Mouse (Mus musculus) CH12.LX (cell line): Measurements from ENCODE around the gene Ntrk3. TPM values are rescaled to one million over a fixed set of nuclear protein-coding genes. Genes with fewer than 3 reads are reported as not detected.

ENCODE experiments used
- DNase-seq: peaks from one replicate; pipeline ENCODE4 v3.0.0-alpha.2; 2013; ENCODE audit errors: extremely low read depth
- H3K27ac ChIP-seq: 2 replicates; pipeline ENCODE4 v1.5.1; 2012; ENCODE audit warnings: low read depth, mild to moderate bottlenecking, control low read depth, moderate library complexity; ENCODE audit not compliant: insufficient read depth
- H3K27me3 ChIP-seq: replicated peaks from 2 replicates; pipeline ENCODE3; 2012; ENCODE audit warnings: inconsistent platforms
- H3K36me3 ChIP-seq, 2 experiments: replicated peaks in 1 of 2; 2 replicates each; pipeline versions ENCODE3 to v1.6.1; 2012; ENCODE audit warnings: inconsistent platforms in 1 of 2, low read length in 1 of 2, mild to moderate bottlenecking in 1 of 2, mixed read lengths in 1 of 2, moderate library complexity in 1 of 2; ENCODE audit not compliant: control insufficient read depth in 1 of 2, insufficient read depth in 1 of 2
- H3K4me1 ChIP-seq, 2 experiments: 2 replicates each; pipeline ENCODE4 v1.6.1; 2012; ENCODE audit warnings: inconsistent platforms in 1 of 2, moderate library complexity in 1 of 2; ENCODE audit not compliant: insufficient read depth in 2 of 2, control insufficient read depth in 1 of 2
- H3K4me2 ChIP-seq: 2 replicates; pipeline ENCODE4 v1.6.1; 2012; ENCODE audit warnings: low read depth, mild to moderate bottlenecking, control low read depth; ENCODE audit not compliant: poor library complexity, insufficient read depth, severe bottlenecking
- H3K4me3 ChIP-seq, 3 experiments: fragments of 150-350 bp in 1 of 3; sonication (generic) in 1 of 3; replicated peaks in 1 of 3; 2 replicates each; pipeline versions ENCODE3 to v1.5.1; 2011 to 2012; ENCODE audit warnings: low read depth in 2 of 3, low read length in 2 of 3, mild to moderate bottlenecking in 2 of 3, moderate library complexity in 2 of 3, control low read depth in 1 of 3, improper control_type of control experiment in 1 of 3, inconsistent platforms in 1 of 3, mixed read lengths in 1 of 3; ENCODE audit not compliant: poor library complexity in 1 of 3
- H3K79me2 ChIP-seq: replicated peaks from 2 replicates; pipeline ENCODE4 v1.6.1; 2012; ENCODE audit warnings: mild to moderate bottlenecking, moderate library complexity; ENCODE audit not compliant: control insufficient read depth, poor library complexity, insufficient read depth, severe bottlenecking; ENCODE audit errors: extremely low read depth
- H3K9ac ChIP-seq: 2 replicates; pipeline ENCODE4 v1.6.1; 2012; ENCODE audit warnings: low read depth, mild to moderate bottlenecking, control low read depth, moderate library complexity; ENCODE audit not compliant: insufficient read depth
- H3K9me3 ChIP-seq: replicated peaks from 2 replicates; pipeline ENCODE3; 2012; ENCODE audit warnings: low read length, inconsistent platforms, mixed read lengths
- CTCF ChIP-seq, 2 experiments: IDR thresholded peaks in 1 of 2; conservative IDR thresholded peaks in 1 of 2; 2 replicates each; pipeline ENCODE4 v1.5.1; 2011 to 2012; ENCODE audit warnings: low read depth in 2 of 2, low read length in 2 of 2, improper control_type of control experiment in 1 of 2, inconsistent platforms in 1 of 2, mild to moderate bottlenecking in 1 of 2, moderate library complexity in 1 of 2
- ELF1 ChIP-seq: IDR thresholded peaks from 2 replicates; pipeline ENCODE4 v1.6.1; 2014; ENCODE audit warnings: low read depth, mild to moderate bottlenecking, inconsistent platforms, low read length, improper control_type of control experiment
- EP300 ChIP-seq: IDR thresholded peaks from 2 replicates; pipeline ENCODE4 v1.6.1; 2011; ENCODE audit warnings: low read length, improper control_type of control experiment
- ETS1 ChIP-seq: conservative IDR thresholded peaks from 2 replicates; pipeline ENCODE4 v1.6.1; 2012; ENCODE audit warnings: low read depth, mild to moderate bottlenecking, inconsistent platforms, low read length, improper control_type of control experiment, moderate library complexity
- GABPA ChIP-seq: IDR thresholded peaks from 2 replicates; pipeline ENCODE4 v1.6.1; 2012; ENCODE audit warnings: low read depth, low read length, improper control_type of control experiment, inconsistent platforms; ENCODE audit not compliant: insufficient replicate concordance
- IRF4 ChIP-seq: IDR thresholded peaks from 2 replicates; pipeline ENCODE4 v1.6.1; 2014; ENCODE audit warnings: low read depth, mild to moderate bottlenecking, inconsistent platforms, low read length, improper control_type of control experiment
- MAFK ChIP-seq: IDR thresholded peaks from 2 replicates; pipeline ENCODE4 v1.6.1; 2011; ENCODE audit warnings: low read length, improper control_type of control experiment; ENCODE audit not compliant: insufficient replicate concordance
- MAZ ChIP-seq: IDR thresholded peaks from 2 replicates; pipeline ENCODE4 v1.6.1; 2012; ENCODE audit warnings: low read depth, mild to moderate bottlenecking, inconsistent platforms, low read length, improper control_type of control experiment, moderate library complexity
- MEF2A ChIP-seq: IDR thresholded peaks from 2 replicates; pipeline ENCODE4 v1.6.1; 2014; ENCODE audit warnings: low read depth, mild to moderate bottlenecking, inconsistent platforms, low read length, improper control_type of control experiment, borderline replicate concordance
- MXI1 ChIP-seq: IDR thresholded peaks from 2 replicates; pipeline ENCODE4 v1.6.1; 2011; ENCODE audit warnings: mild to moderate bottlenecking, low read depth, low read length, improper control_type of control experiment
- MYC ChIP-seq: IDR thresholded peaks from 2 replicates; pipeline ENCODE4 v1.6.1; 2011; ENCODE audit warnings: low read depth, mild to moderate bottlenecking, improper control_type of control experiment, low read length
- NELFE ChIP-seq: IDR thresholded peaks from 2 replicates; pipeline ENCODE4 v1.6.1; 2011; ENCODE audit warnings: low read depth, low read length, improper control_type of control experiment
- PAX5 ChIP-seq: IDR thresholded peaks from 2 replicates; pipeline ENCODE4 v1.6.1; 2012; ENCODE audit warnings: low read length, inconsistent platforms, mixed read lengths
- POLR2A ChIP-seq: IDR thresholded peaks from 2 replicates; pipeline ENCODE4 v1.6.1; 2011; ENCODE audit warnings: low read depth, mild to moderate bottlenecking, improper control_type of control experiment, low read length
- POLR2AphosphoS2 ChIP-seq: IDR thresholded peaks from 2 replicates; pipeline ENCODE4 v1.6.1; 2011; ENCODE audit warnings: low read depth, low read length, improper control_type of control experiment
- RAD21 ChIP-seq: IDR thresholded peaks from 2 replicates; pipeline ENCODE4 v1.6.1; 2011; ENCODE audit warnings: low read depth, mild to moderate bottlenecking, low read length, improper control_type of control experiment, moderate library complexity
- SIN3A ChIP-seq: IDR thresholded peaks from 2 replicates; pipeline ENCODE4 v1.6.1; 2012; ENCODE audit warnings: low read length, improper control_type of control experiment, inconsistent platforms
- SMC3 ChIP-seq: IDR thresholded peaks from 2 replicates; pipeline ENCODE4 v1.6.1; 2011; ENCODE audit warnings: low read depth, low read length, improper control_type of control experiment
- TBP ChIP-seq: conservative IDR thresholded peaks from 2 replicates; pipeline ENCODE4 v1.6.1; 2011; ENCODE audit warnings: low read depth, low read length, improper control_type of control experiment
- TCF12 ChIP-seq: IDR thresholded peaks from 2 replicates; pipeline ENCODE4 v1.6.1; 2014; ENCODE audit warnings: low read depth, mild to moderate bottlenecking, inconsistent platforms, low read length, improper control_type of control experiment
- UBTF ChIP-seq: IDR thresholded peaks from 2 replicates; pipeline ENCODE4 v1.6.1; 2012; ENCODE audit warnings: low read depth, mild to moderate bottlenecking, inconsistent platforms, low read length, improper control_type of control experiment, moderate library complexity
- USF2 ChIP-seq: conservative IDR thresholded peaks from 2 replicates; pipeline ENCODE4 v1.6.1; 2011; ENCODE audit warnings: low read depth, low read length, improper control_type of control experiment
- ZKSCAN1 ChIP-seq: IDR thresholded peaks from 2 replicates; pipeline ENCODE4 v1.6.1; 2012; ENCODE audit warnings: low read depth, inconsistent platforms, low read length, improper control_type of control experiment, borderline replicate concordance
- dilution Hi-C: fragments of 300-500 bp; cut with MboI; formaldehyde crosslinking; loops from 2 replicates; pipeline ENCODE4 v1.14.3; 2020; ENCODE audit warnings: low sequenced_read_pairs; ENCODE audit not compliant: extremely low pct_unique_long_range_greater_than_20kb, extremely low pct_ligation_motif_present
- in situ Hi-C: fragments of 300-500 bp; cut with MboI; formaldehyde crosslinking; loops from 3 replicates; pipeline ENCODE4 v1.14.3; 2019; ENCODE audit warnings: low sequenced_read_pairs, low pct_ligation_motif_present, low pct_unique_long_range_greater_than_20kb, mixed read lengths
- polyA plus RNA-seq: library from polyadenylated mRNA; unstranded; fragments of >175 nt; gene quantifications from 2 replicates; pipeline ENCODE4 v1.2.1, GENCODE M21; 2012; ENCODE audit warnings: low read depth; ENCODE audit not compliant: insufficient read length
- total RNA-seq, 2 experiments: library from RNA; depleted of rRNA; stranded (reverse); fragments of 300-350 nt in 1 of 2; fragments of >200 nt in 1 of 2; gene quantifications; 2 replicates each; pipeline ENCODE4 v1.2.3; 2012 to 2014

The Ntrk3 gene
- total and polyA plus RNA-seq, 3 experiments, result 0.21 TPM; not detected in 2

DNA sequence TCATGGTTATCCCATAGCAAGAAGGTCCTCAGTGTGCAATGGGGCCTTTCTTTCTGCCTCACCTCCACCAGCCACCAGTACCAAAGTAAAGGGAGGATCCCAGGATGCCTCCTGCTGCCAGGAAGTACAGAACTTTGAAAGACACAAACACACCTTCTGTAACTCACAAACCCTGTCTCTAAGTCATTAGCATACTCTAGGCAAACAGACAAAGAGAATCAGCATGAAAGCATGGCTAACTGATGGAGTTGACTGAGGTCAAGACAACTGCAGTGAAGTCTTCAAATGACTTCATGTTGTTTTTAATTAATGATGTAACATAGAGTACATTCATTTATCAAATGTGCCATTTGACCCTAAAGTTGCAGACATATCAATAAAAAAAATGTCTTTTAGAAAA is 339.4 kb downstream of the Ntrk3 start:
- in situ Hi-C loops, result no loop called here
- Histone ChIP-seq H3K27ac (no peak overlapping the region), H3K27me3 (no peaks in the 10 kb centered on the region), H3K79me2 (no peaks in the 10 kb centered on the region), H3K36me3 (no peaks in the 10 kb centered on the region), H3K9me3 (peaks cover 81% of the 10 kb centered on the region), H3K4me1 (no peaks in the 10 kb centered on the region), H3K4me3 (no peak overlapping the region), H3K9ac (no peak overlapping the region), H3K4me2 (no peak overlapping the region)
- TF ChIP-seq NELFE (no peak), IRF4 (no peak), MYC (no peak), GABPA (no peak), UBTF (no peak), MAFK (no peak), MAZ (no peak), POLR2AphosphoS2 (no peak), ETS1 (no peak), SIN3A (no peak), SMC3 (no peak), MEF2A (no peak), ELF1 (no peak), USF2 (no peak)
- dilution Hi-C loops, result no loop called here
- no peak for DNase-seq

DNA sequence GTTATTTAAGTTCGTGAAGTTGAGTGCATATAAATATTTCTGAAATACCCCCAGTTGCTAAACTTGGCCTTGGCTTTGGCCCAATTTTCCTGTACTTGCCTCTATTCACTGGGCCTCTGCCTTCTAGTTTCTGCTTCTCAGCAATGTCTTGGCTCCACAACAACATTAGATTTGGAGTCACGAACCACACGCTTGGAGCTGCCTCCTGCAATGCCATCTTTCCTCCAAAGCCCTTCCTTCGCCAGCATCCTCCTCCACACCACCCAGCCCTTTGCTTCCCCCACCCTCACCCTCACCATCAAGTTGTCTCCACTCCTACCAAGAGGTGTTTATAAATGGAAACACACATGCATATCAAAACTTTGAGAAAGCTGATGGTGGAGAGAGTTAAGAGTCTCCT is 340.6 kb downstream of the Ntrk3 start:
- Histone ChIP-seq H3K9ac (no peak overlapping the region), H3K27me3 (no peaks in the 10 kb centered on the region), H3K36me3 (no peaks in the 10 kb centered on the region), H3K9me3 (peaks cover 78% of the 10 kb centered on the region), H3K4me2 (no peak overlapping the region), H3K79me2 (no peaks in the 10 kb centered on the region), H3K27ac (no peak overlapping the region), H3K4me1 (no peaks in the 10 kb centered on the region), H3K4me3 (no peak overlapping the region)
- TF ChIP-seq TBP (no peak), MXI1 (no peak), CTCF (conservative IDR thresholded peaks at IDR 0.05 in 1 of 2, IDR thresholded peaks at IDR 0.05 in 1 of 2; ENCODE audit: low read depth in 2 of 2, low read length in 2 of 2) (no peak), RAD21 (no peak), PAX5 (no peak), ETS1 (no peak), POLR2A (no peak), MAFK (no peak), TCF12 (no peak), ZKSCAN1 (no peak), EP300 (no peak)
- in situ Hi-C loops (no loop called here), dilution Hi-C loops (no loop called here)
- DNase-seq, result no peak
